Mouse (Mus musculus) C2C12 (cell line): ENCODE measurements around the gene Cavin2. TPM values are rescaled to one million over a fixed set of nuclear protein-coding genes. Genes with fewer than 3 reads are reported as not detected.

Source experiments
- H3K27me3 ChIP-seq: one replicate; pipeline ENCODE4 v1.6.1; 2011; ENCODE audit not compliant: control insufficient read depth, insufficient read depth, insufficient read length
- H3K36me3 ChIP-seq: one replicate; pipeline ENCODE4 v1.6.1; 2011; ENCODE audit not compliant: control insufficient read depth, insufficient read depth
- H3K4me3 ChIP-seq: one replicate; pipeline ENCODE4 v1.5.1; 2011; ENCODE audit warnings: mild to moderate bottlenecking, control low read depth; ENCODE audit not compliant: poor library complexity, insufficient read depth, severe bottlenecking
- H3K79me2 ChIP-seq: one replicate; pipeline ENCODE4 v1.6.1; 2011; ENCODE audit not compliant: control insufficient read depth, insufficient read depth
- H3K79me3 ChIP-seq: one replicate; pipeline ENCODE4 v1.6.1; 2011; ENCODE audit warnings: low read depth, control low read depth
- H3ac ChIP-seq: one replicate; pipeline ENCODE3; 2011; ENCODE audit warnings: low read depth; ENCODE audit not compliant: control insufficient read depth, insufficient read length
- CEBPB ChIP-seq: IDR thresholded peaks from one replicate; pipeline ENCODE4 v1.6.1; 2011; ENCODE audit warnings: low read depth, mild to moderate bottlenecking, control low read depth, moderate library complexity
- CTCF ChIP-seq: IDR thresholded peaks from one replicate; pipeline ENCODE4 v1.5.1; 2011; ENCODE audit not compliant: control insufficient read depth, insufficient read depth, insufficient read length
- FOSL1 ChIP-seq: IDR thresholded peaks from one replicate; pipeline ENCODE4 v1.8.0; 2011; ENCODE audit warnings: mild to moderate bottlenecking, low read length; ENCODE audit not compliant: poor library complexity, insufficient read depth, severe bottlenecking
- MAX ChIP-seq: IDR thresholded peaks from one replicate; pipeline ENCODE4 v1.6.1; 2011; ENCODE audit warnings: mild to moderate bottlenecking, control low read depth
- MYOD1 ChIP-seq: IDR thresholded peaks from one replicate; pipeline ENCODE4 v1.6.1; 2011; ENCODE audit warnings: low read depth; ENCODE audit not compliant: control insufficient read depth, insufficient read length
- MYOG ChIP-seq: IDR thresholded peaks from one replicate; pipeline ENCODE4 v1.6.1; 2011; ENCODE audit not compliant: control insufficient read depth, insufficient read length; ENCODE audit errors: extremely low read depth
- USF1 ChIP-seq: IDR thresholded peaks from one replicate; pipeline ENCODE4 v1.6.1; 2011; ENCODE audit warnings: low read depth, mild to moderate bottlenecking, control low read depth, moderate library complexity
- polyA plus RNA-seq: library from polyadenylated mRNA; unstranded; fragments of >200 nt; fragmentation: generic; extraction: Trizol; gene quantifications from one replicate; pipeline ENCODE4 v1.2.1, GENCODE M21; 2012; ENCODE audit warnings: missing spikeins

The Cavin2 gene
- polyA plus RNA-seq, 1 experiment: 0.29 TPM

DNA sequence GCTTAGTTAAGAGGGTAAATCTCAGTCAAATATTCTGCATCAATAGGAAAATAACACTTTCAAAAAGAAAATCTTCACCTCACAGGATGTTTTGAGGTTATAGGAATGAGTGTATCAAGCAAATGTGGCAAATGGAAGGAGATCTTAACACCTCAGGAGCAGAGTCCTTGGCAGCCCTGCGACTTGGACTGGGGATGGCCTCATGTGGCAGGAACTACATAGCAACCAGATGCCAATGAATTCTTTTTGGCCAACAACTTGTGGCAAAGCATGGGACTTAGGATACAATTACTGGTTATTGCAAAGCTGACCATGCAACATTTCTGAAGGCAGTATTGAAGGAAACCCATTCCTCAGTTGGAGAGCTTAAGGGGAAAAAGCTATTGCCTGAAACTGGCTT lies 39.6 kb downstream of the Cavin2 start:
- no peak overlapping the region for H3K4me3 ChIP-seq
- H3ac ChIP-seq: no peak overlapping the region
- H3K79me3 ChIP-seq: no peaks in the 10 kb centered on the region
- no peaks in the 10 kb centered on the region for H3K27me3 ChIP-seq
- TF ChIP-seq CEBPB: no peak
- H3K36me3 ChIP-seq: no peaks in the 10 kb centered on the region
- no peaks in the 10 kb centered on the region for H3K79me2 ChIP-seq

DNA sequence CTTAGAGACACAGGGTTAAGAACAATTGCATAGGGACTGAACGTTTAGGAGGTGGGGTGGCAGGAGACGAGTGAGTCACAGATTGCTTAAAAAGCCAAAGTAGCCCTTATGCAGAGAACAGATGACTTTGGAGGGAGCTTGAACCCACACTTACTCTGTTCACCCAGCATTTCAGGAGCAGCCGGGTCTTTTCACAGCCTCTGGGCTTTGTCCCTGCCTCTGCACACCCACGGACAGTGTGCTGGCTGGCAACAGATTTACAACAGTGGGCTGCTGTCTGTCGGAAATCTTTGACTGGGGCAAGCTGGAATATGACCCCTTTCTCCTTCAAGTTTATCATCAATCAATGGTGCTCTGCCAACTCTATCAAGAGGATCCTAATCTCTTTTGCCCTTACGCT lies 44.1 kb downstream of the Cavin2 start:
- H3K27me3 ChIP-seq: no peaks in the 10 kb centered on the region
- no peaks in the 10 kb centered on the region for H3K36me3 ChIP-seq
- no peak overlapping the region for H3ac ChIP-seq
- no peaks in the 10 kb centered on the region for H3K79me3 ChIP-seq
- H3K79me2 ChIP-seq: no peaks in the 10 kb centered on the region
- TF ChIP-seq FOSL1 (no peak), MYOG (no peak), MYOD1 (no peak), MAX (no peak), CTCF (no peak), CEBPB (no peak), USF1 (no peak)
- H3K4me3 ChIP-seq: no peak overlapping the region

GRCm38 (mm10) chr1:51333557-51334285 lies 44.8 kb downstream of the Cavin2 start:
- Histone ChIP-seq H3K79me2 (no peaks in the 10 kb centered on the region), H3K36me3 (no peaks in the 10 kb centered on the region), H3K4me3 (no peak overlapping the region), H3K79me3 (no peaks in the 10 kb centered on the region), H3ac (no peak overlapping the region), H3K27me3 (no peaks in the 10 kb centered on the region)
- TF ChIP-seq CTCF (peak; percentile 20), MAX (no peak)

- no peaks in the 10 kb centered on the region for H3K79me2 ChIP-seq
- TF ChIP-seq USF1 (no peak), CEBPB (no peak), MYOD1 (no peak), FOSL1 (no peak), MAX (no peak), MYOG (no peak), CTCF (no peak)
- H3K27me3 ChIP-seq: no peaks in the 10 kb centered on the region
- H3K4me3 ChIP-seq: no peak overlapping the region
- H3K36me3 ChIP-seq: no peaks in the 10 kb centered on the region
- H3K79me3 ChIP-seq: no peaks in the 10 kb centered on the region
- peak overlapping the region; percentile 53 for H3ac ChIP-seq
Observed at GRCm38 (mm10) chr1:51334289-51334688, 45.4 kb downstream of the Cavin2 start.

DNA sequence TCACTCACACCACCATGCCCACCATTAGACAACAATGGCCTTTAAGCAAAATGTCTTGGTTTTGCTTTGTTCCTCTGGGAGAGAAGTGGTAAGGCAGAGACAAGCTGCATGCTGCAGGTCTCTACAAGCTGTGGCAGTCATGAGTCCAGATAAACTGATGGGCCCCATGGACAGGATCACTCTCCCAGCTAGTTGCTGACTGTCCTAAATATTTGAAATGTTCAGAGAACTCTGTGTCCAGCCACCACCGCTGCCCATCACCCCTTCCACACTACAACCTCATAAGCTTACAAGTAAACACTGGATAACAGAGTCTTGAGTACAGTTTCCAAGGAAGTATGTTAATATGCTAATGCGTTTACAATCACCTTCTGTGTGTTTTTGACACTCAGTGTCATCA lies 46.2 kb downstream of the Cavin2 start:
- Histone ChIP-seq H3K79me2 (no peaks in the 10 kb centered on the region), H3K27me3 (no peaks in the 10 kb centered on the region), H3K36me3 (no peaks in the 10 kb centered on the region), H3K4me3 (no peak overlapping the region), H3ac (no peak overlapping the region), H3K79me3 (no peaks in the 10 kb centered on the region)
- no peak for TF ChIP-seq MAX
- TF ChIP-seq USF1: no peak
- TF ChIP-seq CEBPB: no peak

GRCm38 (mm10) chr1:51344160-51344559 lies 55.2 kb downstream of the Cavin2 start:
- Histone ChIP-seq H3K27me3 (no peaks in the 10 kb centered on the region), H3K36me3 (no peaks in the 10 kb centered on the region), H3ac (no peak overlapping the region), H3K4me3 (no peak overlapping the region), H3K79me2 (no peaks in the 10 kb centered on the region), H3K79me3 (no peaks in the 10 kb centered on the region)
- TF ChIP-seq CEBPB (no peak), MYOD1 (no peak), USF1 (no peak)

GRCm38 (mm10) chr1:51347596-51347995 lies 58.7 kb downstream of the Cavin2 start:
- no peak overlapping the region for H3K4me3 ChIP-seq
- H3K27me3 ChIP-seq: no peaks in the 10 kb centered on the region
- TF ChIP-seq USF1 (no peak), CEBPB (no peak), MYOG (no peak), MAX (no peak), MYOD1 (no peak), FOSL1 (no peak), CTCF (no peak)
- no peaks in the 10 kb centered on the region for H3K79me2 ChIP-seq
- H3ac ChIP-seq: no peak overlapping the region
- no peaks in the 10 kb centered on the region for H3K79me3 ChIP-seq
- no peaks in the 10 kb centered on the region for H3K36me3 ChIP-seq
